Mouse (Mus musculus) retina, embryonic 14.5 days (tissue): ENCODE data around the gene Arf5.

Experiments used
- DNase-seq: peaks from one replicate; pipeline ENCODE4 v3.0.0-alpha.2; 2015; ENCODE audit warnings: low spot score

The Arf5 gene

GRCm38 (mm10) chr6:28423313-28423712 is at the start of gene Arf5:
Gene Arf5 (plus strand): TSS chr6:28423560.
- peak; percentile 89 for DNase-seq

GRCm38 (mm10) chr6:28381983-28382382 is 41.4 kb upstream of the Arf5 start:
- no peak for DNase-seq

GRCm38 (mm10) chr6:28385169-28385568 is 38.2 kb upstream of the Arf5 start:
- DNase-seq, result no peak

GRCm38 (mm10) chr6:28389038-28389437 is 34.3 kb upstream of the Arf5 start:
- no peak for DNase-seq

DNA sequence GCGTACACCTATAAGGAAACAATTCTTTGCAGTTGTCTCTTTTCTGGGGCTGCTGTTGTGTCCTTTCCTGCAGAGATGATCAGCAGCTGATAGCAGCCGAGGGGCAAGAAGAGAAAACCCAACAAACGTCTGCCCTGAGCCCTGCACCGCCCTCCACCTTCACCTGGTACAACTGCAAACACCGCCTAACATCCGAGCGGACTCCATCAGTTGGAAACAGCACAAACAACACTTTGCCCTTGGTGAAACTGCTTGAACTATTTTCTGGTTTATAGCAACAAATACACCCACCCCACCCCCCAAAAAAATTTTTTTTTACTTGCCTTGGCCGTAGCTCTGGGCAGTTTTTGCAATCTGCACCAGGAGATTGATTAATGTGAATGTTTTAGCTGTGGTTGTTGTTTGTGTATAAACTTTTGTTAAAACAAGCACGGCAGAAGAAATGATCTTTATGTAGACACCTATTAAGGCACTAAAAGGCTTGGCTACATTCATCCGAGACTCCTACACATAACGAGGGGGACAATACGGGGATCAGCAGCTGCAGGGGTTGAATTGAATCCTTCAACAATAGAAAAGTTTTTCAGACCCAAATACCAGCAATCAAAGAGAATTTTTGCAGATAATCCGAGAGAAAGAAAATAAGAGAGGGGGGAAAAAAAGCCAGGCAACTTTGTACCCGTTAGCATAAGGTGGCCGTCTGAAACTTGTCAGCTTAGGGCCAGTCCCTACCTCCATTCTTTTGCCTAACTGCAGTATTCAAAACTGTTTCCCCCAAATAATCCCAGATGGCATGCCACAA is 27.1 kb upstream of the Arf5 start:
- DNase-seq, result peak; percentile 15

DNA sequence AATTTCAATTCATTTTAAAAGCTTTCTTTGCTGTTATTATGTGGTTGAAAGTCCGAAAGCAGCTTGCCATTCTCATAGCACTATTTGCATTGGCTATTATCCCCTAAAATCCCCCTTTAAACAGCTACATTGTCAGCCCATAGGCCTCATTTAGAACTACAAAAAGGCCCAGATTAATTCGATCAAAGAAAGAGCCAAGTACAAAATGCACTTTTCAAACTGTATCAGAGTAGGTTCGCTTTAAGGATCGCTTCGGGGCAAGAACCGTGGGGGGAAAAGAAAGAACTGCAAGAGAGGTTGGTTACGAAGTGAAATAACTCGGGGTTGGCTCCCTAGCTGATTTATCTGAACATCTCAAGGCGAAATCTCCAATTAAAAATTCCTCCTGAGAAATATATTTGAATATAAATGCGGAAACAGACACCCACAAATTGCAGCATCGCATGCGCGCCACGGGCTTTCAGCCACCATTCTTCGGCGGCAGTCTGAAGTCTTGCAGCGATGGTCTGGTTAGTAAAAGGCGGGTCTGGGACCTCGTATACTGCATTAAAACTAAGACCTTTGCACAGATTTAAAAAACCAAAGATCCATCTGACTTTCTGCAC is 26.4 kb upstream of the Arf5 start:
- DNase-seq, result peak; percentile 49

DNA sequence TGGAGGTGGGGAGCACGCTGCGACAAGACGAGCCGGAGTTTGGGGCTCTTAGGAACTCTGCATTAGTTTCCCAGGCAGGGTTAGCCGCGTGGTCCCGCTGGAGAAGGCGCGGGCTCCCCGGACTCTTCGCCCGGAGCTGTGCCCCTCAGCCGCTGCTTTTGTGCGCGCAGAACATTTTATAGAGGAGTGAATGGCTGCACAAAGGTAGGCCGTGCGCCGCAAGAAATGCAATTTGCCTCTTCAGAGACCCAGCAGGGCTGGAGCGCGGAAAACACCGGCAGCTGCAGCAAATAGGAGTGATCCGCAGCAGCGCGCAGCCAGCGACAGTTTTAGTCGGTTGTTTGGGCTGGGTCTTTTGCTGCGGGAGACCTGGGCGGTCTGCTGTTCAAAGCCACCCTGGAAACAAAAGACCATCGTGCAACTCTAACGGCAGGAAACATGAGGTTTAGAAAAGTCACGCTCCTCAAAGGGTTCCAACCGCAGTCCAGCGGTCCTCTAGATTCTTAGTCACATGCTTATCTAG is 25.6 kb upstream of the Arf5 start, which contains the start of gene Zfp800:
TSS of gene Zfp800 (minus strand) at position 325 of the 523 bp plus-strand sequence.
- DNase-seq, result peak; percentile 63

DNA sequence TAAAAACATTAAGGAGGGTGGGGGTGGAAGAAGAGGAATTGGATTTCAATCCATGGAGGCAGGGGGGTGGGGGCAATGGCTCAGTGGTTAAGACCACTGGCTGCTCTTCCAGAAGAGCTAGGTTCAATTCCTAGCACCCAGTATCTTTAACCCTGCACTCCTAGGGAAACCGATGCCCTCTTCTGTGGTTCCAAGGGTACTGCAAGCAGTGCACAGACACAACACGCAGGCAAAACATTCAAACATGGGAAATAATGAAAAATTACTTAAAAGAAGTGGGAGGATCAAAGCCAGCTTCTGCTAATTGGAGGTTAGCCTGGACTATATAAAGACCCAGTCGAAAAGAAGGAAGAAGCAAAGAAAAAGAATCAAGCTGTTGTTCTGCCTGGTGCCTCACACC is 24.6 kb upstream of the Arf5 start:
- peak; percentile 21 for DNase-seq

- DNase-seq, result no peak
These were observed 23.6 kb upstream of the Arf5 start for GRCm38 (mm10) chr6:28399791-28400190.

DNA sequence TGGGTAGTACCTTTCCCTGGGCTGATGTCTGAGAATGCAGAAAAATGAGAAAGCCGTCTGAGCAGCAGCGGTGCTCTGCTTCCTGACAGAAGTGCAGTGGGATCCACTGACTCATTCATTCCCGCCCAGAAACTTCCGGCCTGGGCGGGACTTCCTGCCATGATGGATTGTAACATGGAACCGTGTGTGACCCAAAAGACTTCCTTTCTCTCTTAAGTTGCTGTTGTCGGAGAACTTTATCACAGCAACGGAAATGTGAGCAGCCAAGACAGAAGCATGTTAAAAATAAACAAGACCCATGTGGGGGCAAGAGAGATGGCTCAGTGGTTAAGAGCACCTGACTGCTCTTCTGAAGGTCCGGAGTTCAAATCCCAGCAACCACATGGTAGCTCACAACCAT is 13.3 kb upstream of the Arf5 start:
- DNase-seq, result no peak

GRCm38 (mm10) chr6:28411236-28411635 is 12.1 kb upstream of the Arf5 start:
- no peak for DNase-seq

DNA sequence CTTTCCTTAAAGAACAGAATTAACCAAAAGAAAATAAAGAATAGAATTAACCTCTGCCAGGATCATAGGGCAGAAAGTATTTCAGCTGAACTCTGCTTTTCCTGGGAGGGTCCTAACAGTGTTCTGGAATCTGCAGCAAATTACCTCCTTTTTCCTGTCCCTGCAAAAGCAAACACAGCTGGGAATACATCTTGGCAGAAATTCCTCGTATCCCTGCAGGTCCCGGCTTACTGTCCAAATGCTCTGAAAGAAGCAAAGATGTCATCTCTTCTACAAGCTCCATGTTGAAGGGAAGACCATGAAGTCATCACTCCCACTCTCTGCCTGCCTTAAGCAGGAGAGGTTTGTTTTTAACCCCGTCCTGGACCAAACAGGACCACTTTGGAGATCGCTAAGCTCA is 6.4 kb upstream of the Arf5 start:
- no peak for DNase-seq

DNA sequence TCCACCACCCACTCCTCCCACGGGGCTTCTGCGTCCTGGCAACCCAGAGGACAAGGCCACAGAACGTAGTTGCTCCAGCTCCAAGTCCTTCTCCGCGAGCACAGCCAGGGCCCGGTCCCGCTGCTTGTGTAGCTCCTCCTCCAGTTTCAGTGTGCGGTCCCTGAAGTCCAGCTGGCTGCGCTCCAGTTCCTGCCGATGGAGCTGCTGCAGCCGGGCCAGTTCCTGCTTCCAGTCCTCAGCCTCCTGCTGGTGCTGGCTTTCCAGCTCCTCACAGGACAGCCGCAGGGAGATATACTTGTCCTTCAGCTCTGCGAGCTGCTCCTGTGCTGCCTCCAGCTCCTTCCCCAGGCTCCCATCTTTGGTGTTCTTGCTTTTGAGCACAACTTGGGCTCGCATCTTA is 4.9 kb upstream of the Arf5 start:
- DNase-seq, result no peak

- no peak for DNase-seq
These were observed 3.7 kb upstream of the Arf5 start for GRCm38 (mm10) chr6:28419673-28420072.

DNA sequence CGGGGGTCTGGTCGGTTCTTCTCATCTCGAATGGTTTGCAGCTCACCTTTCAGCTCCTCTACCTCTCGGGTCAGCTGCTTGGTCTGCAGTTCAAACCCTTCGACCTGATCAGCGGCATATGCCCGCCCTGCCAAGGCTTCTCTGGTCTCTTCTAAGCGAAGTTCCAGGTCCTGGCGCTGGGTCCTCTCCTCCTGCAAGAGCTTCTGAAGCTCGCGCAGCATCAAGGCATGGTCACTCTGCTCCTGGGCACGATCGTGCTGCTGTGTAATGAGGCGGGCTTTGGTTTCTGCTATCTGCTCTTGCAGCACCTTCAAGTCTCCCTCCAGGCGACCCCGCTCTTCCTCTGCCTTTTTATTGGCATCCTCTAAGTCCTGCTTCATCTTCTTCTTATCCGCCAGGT is 3.0 kb upstream of the Arf5 start:
- no peak for DNase-seq

DNA sequence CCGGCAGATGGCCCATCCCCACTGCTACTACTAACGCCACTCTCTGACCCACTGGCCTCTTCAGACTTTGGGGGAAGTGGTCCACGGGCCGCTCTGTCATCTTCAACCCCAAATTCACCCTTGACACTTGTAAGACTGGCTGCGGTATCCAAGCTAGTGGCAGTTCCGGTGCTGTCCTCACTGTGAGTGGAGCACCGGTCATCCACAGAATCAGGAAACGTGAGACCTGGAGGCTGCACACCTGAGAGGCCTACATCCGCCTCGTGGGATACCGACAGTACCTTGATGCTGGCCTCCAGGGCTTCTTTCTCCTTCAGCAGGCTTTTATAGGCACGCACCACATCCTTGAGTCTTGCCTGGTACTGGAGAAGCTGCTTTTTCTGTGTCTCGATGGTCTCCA is 2.5 kb upstream of the Arf5 start:
- DNase-seq, result no peak

GRCm38 (mm10) chr6:28421469-28422000 is 1.8 kb upstream of the Arf5 start:
- DNase-seq, result peak; percentile 91

DNA sequence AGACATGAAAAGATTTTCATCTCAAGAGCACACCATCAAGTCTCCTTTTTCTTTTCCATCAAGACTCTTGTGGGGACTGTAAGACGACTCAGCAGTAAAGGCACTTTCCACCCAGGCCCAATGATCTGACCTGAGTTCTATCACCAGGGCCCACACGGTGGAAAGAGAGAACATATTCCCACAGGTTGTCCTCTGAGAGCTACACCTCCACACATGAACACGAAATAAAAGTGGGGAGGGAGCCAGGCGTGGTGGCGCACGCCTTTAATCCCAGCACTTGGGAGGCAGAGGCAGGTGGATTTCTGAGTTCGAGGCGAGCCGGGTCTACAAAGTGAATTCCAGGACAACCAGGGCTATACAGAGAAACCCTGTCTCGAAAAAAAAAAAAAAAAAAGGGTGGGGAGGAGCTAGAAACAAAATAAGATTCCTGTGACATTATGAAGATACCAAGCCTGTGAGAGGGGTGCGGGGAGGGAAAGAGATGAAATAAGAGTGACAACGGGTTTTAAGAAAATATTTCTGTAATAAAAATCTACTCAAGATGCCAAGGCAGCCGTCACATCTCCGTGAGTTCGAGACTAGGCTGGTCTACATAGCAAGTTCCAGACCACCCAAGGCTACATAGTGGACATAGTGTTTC is 589 bp upstream of the Arf5 start:
- DNase-seq, result no peak

DNA sequence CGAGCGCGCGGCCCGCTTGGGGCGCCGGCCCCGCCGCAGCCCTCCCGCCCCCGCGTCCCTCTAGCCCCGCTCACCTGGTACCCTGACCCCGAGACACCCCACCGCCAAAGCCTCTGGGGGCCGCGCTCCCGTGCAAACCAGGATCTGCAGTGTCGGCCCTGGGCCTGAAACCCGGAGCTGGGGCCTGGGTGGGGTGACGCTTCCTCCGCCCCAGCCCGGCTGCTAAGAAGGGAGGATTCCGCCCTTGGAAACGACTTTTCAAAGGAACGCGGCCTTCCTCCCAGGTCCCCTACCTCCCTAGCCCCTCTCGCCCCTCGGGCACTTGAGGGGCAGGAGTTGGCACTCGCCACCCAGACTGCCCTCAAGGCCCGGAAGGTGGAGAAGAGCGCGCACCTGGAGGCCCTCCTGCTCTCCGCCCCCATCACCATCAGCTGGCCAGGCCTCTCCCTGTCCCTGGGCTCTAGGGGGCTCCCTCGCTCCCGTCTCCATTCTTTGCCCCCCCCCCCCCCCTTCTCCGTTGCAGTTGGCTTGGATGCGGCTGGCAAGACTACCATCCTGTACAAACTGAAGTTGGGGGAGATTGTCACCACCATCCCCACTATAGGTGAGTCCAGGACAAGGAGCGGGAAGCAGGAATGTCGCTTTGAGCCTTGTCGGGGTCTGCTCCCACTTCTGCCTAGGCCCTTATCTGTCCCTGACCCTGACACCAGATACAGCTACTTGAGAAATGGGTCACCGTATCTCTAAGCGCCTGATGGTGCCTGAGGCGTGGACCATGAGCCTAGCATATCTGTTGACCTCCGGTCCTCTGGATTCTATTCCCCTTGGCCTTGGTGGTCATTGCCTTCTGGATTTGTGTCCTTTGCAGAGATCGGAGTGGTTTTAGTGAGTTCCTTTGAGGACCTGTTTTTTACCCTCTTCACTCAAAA is 671 bp downstream of the Arf5 start:
- peak; percentile 45 for DNase-seq

GRCm38 (mm10) chr6:28425019-28425418 is 1.7 kb downstream of the Arf5 start:
- no peak for DNase-seq

DNA sequence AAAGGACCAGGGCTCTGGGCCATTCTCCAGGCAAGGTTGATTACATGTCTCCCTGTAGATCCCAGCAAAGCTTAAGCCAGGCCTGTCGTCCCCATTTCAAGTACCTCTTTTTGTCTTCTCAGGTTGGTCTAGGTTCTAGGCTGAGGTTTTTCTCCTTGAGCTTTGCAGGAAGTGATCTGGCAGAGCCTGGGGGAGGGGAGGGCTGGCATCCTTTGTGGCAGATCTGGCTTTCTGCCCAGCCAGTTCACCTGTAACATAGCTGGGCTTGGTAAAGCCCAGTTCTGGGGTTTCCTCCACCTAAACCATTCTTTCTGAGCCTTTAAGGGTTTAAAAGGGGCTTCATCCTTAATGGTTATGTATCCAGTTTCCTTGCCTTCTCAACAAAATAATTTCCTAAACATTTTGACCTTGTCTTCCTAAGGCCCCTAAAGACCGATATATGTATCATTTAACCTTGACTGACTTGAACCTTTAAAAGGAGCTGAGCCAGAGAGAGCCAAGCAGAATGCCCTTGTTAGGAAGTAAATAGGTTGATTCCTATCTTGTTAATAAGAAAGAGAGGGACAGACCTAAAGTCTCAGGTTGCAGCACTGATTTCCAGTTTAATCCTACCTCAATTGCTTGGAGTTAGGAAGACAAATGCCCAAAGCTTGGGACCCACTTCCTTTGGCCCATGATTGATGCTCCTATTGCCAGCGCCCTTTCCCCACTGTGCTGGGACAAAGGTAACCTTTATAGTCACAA is 3.9 kb downstream of the Arf5 start, which contains the start of gene Fscn3:
TSS of gene Fscn3 (plus strand) at position 694 of the 744 bp plus-strand sequence.
- no peak for DNase-seq
